Mouse (Mus musculus) ES-CJ7 (cell line): Measurements from ENCODE around the gene Olfr24.

Experiments
- DNase-seq: peaks from one replicate; pipeline ENCODE4 v3.0.0; 2011; ENCODE audit warnings: low read depth, low spot score

Gene Olfr24

GRCm38 (mm10) chr9:18763896-18764295 lies at the start of gene Olfr24:
Gene Olfr24 (minus strand): TSS chr9:18763996.
- no peak for DNase-seq

DNA sequence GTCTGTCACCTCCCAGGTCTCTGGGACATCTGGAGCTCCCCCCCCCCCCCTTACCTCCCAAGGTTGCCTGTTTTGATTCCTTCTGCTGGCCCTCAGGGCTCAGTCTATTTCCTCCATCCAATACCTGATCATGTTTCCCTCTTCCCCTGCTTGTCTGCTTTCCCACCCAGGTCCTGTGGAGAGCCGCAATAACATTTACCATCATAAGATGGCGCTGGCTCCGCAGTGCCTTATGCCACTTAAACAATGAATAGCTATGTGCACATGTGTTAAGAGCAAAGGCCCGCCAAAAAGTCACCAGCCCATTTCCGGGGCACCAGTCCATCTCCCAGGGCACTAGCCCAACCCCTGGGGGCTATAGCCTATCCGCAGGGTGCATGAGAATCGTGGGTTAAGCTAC lies 21.5 kb upstream of the Olfr24 start:
- DNase-seq, result peak; percentile 42

GRCm38 (mm10) chr9:18779476-18779875 lies 15.7 kb upstream of the Olfr24 start:
- DNase-seq, result peak; percentile 33

GRCm38 (mm10) chr9:18778981-18779380 lies 15.2 kb upstream of the Olfr24 start:
- DNase-seq, result peak; percentile 41

GRCm38 (mm10) chr9:18755595-18755994 lies 8.2 kb downstream of the Olfr24 start:
- DNase-seq, result no peak

DNA sequence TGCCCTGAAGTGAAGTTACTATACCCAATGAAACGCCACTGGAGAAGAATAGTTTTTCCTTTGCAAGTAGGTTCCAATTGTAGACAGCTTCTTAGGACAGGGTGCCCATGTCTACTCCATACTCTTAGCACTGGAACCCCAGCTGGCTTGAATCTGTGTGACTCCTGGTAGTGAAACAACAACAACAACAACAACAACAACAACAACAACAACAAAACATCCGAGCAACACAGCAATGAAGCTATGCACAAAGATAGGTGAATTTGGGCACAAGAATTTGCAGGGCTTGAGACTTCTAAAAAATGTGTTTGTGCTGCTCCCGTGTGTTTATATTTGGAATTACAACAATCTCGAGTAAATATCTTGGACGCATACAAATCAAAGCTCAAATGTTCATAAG lies 19.2 kb downstream of the Olfr24 start:
- DNase-seq, result peak; percentile 40

DNA sequence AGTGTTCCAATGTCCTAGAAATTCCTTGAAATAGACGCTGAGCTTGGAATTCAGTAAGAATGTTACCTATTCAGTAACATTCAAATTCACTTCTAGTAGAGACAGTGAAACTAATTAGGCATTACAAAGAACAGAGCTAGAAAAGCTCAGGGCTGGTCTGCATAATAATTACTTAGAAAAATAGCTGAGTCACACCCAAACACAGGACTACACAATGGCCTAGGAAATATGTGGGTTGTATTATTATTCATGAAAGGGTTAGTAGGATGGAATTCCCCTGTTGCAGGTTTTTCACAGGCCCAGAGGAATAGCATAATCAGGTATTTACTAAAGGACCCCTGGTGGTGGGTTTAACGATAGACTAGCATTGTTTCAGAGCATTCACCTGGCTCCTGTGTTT lies 29.6 kb downstream of the Olfr24 start:
- peak; percentile 88 for DNase-seq

DNA sequence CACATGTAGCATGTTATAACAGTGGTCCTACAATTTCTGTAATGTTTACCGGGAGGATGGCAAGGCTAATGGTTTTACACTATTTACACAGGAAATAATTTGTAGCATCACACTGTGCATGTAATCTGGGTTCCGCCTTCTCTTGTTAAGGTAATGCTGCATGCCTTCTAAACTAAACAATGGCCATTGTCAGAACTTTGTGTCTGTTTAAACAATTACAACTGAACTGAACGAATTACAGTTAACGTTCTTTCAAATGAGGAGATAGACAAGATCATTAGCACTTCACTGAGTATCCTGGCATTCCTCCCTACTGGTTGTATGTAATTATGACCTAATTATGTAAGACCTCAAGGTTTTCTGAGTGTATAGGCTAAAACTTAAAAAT lies 41.1 kb downstream of the Olfr24 start:
- DNase-seq, result peak; percentile 73

DNA sequence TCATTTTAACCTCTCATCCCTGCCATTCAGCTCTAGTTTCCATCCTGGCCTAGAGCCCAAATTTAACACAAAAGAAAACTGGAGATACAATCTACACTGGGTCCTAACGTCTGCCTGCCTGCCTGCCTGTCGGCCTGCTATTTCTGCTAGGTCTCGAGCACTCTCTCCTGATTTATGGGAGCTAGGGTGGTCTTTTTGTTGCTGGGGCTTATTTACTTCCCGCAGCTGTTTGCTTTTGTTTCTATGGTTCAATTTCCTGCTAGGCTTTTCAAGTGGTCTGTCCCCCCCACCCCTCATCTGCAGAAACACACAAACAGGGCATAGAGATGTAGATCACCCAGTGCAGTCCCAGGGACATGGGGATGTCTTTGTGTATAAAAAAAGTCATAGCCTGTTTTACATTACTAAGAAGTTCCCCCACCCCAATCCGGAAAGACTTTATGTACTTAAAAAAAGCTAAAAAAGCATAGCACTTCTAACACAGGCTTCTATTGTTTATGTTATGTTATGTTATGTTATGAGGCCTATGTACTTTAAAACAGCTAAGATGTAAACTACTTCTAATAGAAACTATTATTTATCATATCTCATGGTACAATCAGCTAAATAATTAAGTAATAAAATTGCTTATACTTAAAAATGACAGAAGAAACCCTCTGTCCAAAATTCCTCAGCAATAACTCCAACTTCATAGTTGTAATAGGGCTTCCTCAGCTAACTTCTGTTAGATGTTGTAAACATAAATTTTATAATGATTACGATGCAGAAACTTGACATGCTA lies 41.7 kb downstream of the Olfr24 start:
- DNase-seq, result peak; percentile 85

GRCm38 (mm10) chr9:18721011-18721410 lies 42.8 kb downstream of the Olfr24 start:
- DNase-seq, result no peak

DNA sequence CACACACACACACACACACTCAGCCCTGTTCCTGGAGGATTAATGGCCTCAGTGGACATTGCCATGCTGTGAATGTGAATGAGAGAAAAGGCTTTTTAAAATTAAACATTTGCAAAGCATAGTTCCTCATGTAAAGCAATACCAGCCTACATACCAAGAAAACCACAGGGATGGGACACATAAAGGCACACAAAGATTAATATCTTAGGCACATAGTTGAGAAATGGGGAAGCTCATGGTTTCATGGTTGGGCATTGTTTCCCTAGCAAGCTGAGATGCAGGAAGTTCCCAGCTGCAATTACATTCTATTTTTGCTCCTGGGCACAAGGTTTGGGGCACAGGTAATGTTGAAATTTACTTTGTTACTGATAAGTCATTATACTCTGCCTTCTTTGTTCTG lies 58.2 kb downstream of the Olfr24 start:
- DNase-seq, result no peak
